Mouse (Mus musculus): ENCODE data around the gene Bbs9. TPM values are rescaled to one million over a fixed set of nuclear protein-coding genes. Genes with fewer than 3 reads are reported as not detected.
"Not testable (repeated sequence)": the region's sequence is repeated elsewhere in the genome, so short reads cannot be mapped to it uniquely, and the experiment has no call there.

The Bbs9 gene
- polyA plus RNA-seq, 1 experiment from 2014 or later: 15.0 TPM

DNA sequence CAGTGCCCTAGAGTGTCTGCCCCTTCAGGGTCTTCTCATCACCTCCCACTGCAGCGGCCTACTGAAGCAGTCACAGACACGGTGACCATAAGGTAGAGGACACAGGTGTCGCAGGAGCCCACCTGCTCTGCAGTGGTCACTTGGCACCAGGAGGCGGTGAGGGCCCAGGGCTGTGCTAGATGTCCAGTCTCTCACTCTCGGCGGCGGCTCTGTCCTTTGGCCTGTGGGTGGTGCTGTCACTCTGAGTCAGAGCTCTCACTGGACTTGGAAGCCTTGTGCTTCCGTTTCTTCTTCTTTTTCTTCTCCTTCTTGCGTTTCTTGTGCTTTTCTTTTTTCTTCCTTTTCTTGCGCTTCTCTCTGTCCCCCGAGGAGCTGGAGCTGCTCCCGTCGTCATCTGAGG lies 27.1 kb upstream of the Bbs9 start:
- Histone ChIP-seq H3K4me3 (replicated peaks) (no peak overlapping the region), H3K4me2 (replicated peaks) (no peak overlapping the region), H3K36me3 (peaks cover 68% of the 10 kb centered on the region), H3K27ac (replicated peaks) (no peak overlapping the region), H3K9me3 (replicated peaks) (no peaks in the 10 kb centered on the region), H3K4me1 (no peaks in the 10 kb centered on the region), H3K9ac (no peak overlapping the region), H3K27me3 (no peaks in the 10 kb centered on the region)
- 84% methylated on average over 13 of the region's 13 CpGs for WGBS
- no peak for ATAC-seq (ENCODE audit: insufficient number of reproducible peaks, low FRiP score, low TSS enrichment, low read depth)

DNA sequence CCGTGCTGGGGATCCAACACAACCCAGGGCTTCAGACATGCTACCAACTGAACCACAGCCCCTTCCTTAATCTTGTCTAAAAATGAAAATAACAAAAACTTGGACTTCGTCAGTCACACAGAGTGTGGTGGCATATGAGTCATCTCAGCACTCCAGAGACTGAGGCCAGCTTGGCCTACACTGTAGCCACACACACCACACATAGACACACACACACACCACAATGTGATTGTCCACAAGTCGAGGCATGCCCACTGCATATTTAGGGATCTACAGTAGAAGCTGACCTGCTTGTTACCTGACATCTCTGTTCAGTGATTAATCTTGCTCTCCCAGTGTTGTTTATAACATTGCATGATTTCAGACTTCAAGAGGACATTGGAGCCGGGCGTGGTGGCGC lies 26.3 kb upstream of the Bbs9 start:
- Histone ChIP-seq H3K9me3 (replicated peaks) (no peaks in the 10 kb centered on the region), H3K4me3 (replicated peaks) (no peak overlapping the region), H3K36me3 (peaks cover 76% of the 10 kb centered on the region), H3K27me3 (no peaks in the 10 kb centered on the region), H3K27ac (replicated peaks) (no peak overlapping the region), H3K4me1 (no peaks in the 10 kb centered on the region), H3K9ac (no peak overlapping the region), H3K4me2 (replicated peaks) (no peak overlapping the region)
- no peak for ATAC-seq (ENCODE audit: insufficient number of reproducible peaks, low FRiP score, low TSS enrichment, low read depth)
- 86% methylated on average over 6 of the region's 6 CpGs for WGBS

DNA sequence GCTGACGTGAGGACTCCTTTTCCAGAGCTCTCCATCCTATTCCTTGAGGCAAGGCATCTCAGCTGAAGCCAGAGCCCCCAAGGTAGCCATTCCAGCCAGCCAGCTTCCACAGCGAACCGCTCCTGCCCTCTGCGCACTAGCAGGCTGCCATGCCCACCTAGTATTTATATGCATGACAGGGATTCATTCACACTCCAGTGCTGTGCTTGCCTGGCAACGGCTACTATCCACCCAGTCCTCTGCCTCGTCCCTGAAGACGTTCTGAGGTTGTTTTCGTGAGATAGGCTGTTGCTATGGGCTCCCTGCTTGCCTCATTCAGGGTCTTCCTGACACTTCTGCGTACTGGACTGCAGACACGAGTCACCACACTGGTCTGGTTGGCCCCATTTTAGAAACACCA lies 22.8 kb upstream of the Bbs9 start:
- no peaks in the 10 kb centered on the region for H3K9me3 ChIP-seq (replicated peaks)
- no peaks in the 10 kb centered on the region for H3K4me1 ChIP-seq
- peaks cover 96% of the 10 kb centered on the region for H3K36me3 ChIP-seq
- H3K27me3 ChIP-seq: no peaks in the 10 kb centered on the region
- no peak overlapping the region for H3K4me2 ChIP-seq (replicated peaks)
- no peak overlapping the region for H3K4me3 ChIP-seq (replicated peaks)
- no peak overlapping the region for H3K9ac ChIP-seq
- ATAC-seq (ENCODE audit: insufficient number of reproducible peaks, low FRiP score, low TSS enrichment, low read depth): no peak
- H3K27ac ChIP-seq (replicated peaks): no peak overlapping the region
- 85% methylated on average over 10 of the region's 10 CpGs for WGBS

DNA sequence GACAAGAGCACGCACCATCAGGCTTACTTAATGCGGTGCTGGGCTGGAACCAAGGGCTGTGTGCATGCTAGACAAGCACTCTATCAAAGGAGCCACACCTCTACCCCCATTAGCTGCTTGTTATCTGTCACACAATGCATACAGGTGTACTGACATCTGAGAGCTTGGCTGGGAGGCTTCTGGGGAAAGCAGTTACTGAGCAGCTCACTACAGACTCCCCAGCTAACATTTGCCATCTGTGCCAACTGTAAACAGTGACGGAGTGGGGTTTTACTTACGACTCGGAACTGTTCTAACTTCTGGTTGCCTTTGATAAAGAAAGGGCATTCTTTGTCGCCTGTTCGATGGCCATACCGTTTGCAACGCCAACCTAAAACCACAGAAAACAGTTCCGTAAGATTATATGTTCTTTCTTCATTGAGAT lies 22.0 kb upstream of the Bbs9 start:
- H3K4me1 ChIP-seq: no peaks in the 10 kb centered on the region
- ATAC-seq (ENCODE audit: insufficient number of reproducible peaks, low FRiP score, low TSS enrichment, low read depth): peak; percentile 54; the same call in 1 of the 2 replicates
- H3K9ac ChIP-seq: no peak overlapping the region
- 88% methylated on average over 10 of the region's 10 CpGs for WGBS
- H3K4me2 ChIP-seq (replicated peaks): no peak overlapping the region
- no peak overlapping the region for H3K27ac ChIP-seq (replicated peaks)
- H3K4me3 ChIP-seq (replicated peaks): no peak overlapping the region
- H3K36me3 ChIP-seq: peaks cover 91% of the 10 kb centered on the region
- H3K9me3 ChIP-seq (replicated peaks): no peaks in the 10 kb centered on the region
- H3K27me3 ChIP-seq: no peaks in the 10 kb centered on the region

DNA sequence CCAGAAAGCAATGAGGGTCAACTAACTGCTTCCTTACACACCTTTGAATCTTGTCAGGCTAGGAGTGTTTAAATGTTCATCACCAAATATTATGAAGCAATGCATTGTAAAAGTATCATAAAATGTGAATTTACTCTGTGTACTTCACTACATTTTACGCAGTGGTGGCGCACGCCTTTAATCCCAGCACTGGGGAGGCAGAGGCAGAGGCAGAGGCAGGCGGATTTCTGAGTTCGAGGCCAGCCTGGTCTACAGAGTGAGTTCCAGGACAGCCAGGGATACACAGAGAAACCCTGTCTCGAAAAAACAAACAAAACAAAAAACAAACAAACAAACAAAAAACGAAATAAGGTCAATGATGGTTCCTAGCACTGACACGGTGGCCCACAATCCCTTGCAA lies 21.5 kb upstream of the Bbs9 start, which contains the start of gene Gm17545:
Gm17545 (plus strand) TSS at position 301 of the 400 bp plus-strand sequence.
- H3K9me3 ChIP-seq (replicated peaks); H3K4me2 ChIP-seq (replicated peaks); H3K27me3 ChIP-seq; H3K4me1 ChIP-seq; H3K4me3 ChIP-seq (replicated peaks); ATAC-seq (ENCODE audit: insufficient number of reproducible peaks, low FRiP score, low TSS enrichment, low read depth); H3K9ac ChIP-seq; H3K27ac ChIP-seq (replicated peaks): not testable (repeated sequence)
- 88% methylated on average over 8 of the region's 8 CpGs for WGBS
- H3K36me3 ChIP-seq: peaks cover 87% of the 10 kb centered on the region

DNA sequence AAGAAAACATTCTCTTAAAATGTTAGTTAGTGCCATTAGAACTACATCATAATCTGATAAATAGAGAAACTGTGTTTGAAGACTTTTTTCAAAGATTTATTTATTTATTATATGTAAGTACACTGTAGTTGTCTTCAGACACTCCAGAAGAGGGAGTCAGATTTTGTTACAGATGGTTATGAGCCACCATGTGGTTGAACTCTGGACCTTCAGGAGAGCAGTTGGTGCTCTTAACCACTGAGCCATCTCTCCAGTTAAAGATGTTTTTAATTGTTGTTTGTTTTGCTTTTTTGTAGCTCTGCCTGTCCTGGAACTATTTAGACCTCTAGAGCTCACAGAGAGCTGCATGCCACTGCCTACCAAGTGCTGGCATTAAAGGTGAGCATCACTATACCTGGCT lies 20.5 kb upstream of the Bbs9 start:
- H3K4me1 ChIP-seq: no peaks in the 10 kb centered on the region
- no peak overlapping the region for H3K9ac ChIP-seq
- no peak for ATAC-seq (ENCODE audit: insufficient number of reproducible peaks, low FRiP score, low TSS enrichment, low read depth)
- no peak overlapping the region for H3K4me2 ChIP-seq (replicated peaks)
- H3K27me3 ChIP-seq: no peaks in the 10 kb centered on the region
- H3K4me3 ChIP-seq (replicated peaks): no peak overlapping the region
- no peak overlapping the region for H3K27ac ChIP-seq (replicated peaks)
- peaks cover 76% of the 10 kb centered on the region for H3K36me3 ChIP-seq
- H3K9me3 ChIP-seq (replicated peaks): no peaks in the 10 kb centered on the region

DNA sequence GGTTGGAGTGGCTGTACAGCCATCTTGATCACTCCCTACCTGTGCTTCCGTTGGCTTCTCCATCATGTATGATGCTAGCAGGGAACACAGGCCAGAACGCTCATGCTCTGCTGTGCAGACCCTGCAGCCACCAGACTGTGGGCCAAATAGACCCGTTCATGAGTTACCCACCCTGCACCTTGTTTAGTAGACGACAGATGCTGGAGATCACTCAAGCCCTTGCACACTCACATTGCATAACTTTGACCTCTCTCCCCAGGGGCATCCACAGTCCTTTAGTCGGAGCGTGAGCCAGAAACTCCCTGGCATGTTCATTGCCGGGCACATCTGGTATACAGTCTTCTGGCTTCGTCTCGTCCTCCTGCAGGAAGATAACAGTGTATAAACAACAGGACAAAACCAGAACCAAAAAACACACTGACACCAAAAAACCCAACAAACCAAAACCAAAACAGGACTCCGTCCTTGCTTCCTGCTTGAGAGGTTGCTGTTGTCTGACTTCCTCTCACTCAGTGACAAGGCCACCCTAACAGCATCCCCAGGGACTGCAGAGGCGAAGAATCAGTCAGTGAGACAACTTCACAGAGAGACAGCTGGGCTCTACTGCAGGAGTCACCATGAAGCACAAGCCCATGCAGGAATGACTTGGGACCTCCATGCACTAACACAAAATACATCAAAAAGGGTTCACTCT lies 18.2 kb upstream of the Bbs9 start:
- Histone ChIP-seq H3K4me1 (no peaks in the 10 kb centered on the region), H3K4me2 (replicated peaks) (no peak overlapping the region), H3K36me3 (peaks cover 71% of the 10 kb centered on the region), H3K9me3 (replicated peaks) (no peaks in the 10 kb centered on the region), H3K4me3 (replicated peaks) (no peak overlapping the region), H3K27ac (replicated peaks) (no peak overlapping the region), H3K27me3 (no peaks in the 10 kb centered on the region), H3K9ac (no peak overlapping the region)
- 72% methylated on average over 11 of the region's 11 CpGs for WGBS
- no peak for ATAC-seq (ENCODE audit: insufficient number of reproducible peaks, low FRiP score, low TSS enrichment, low read depth)

DNA sequence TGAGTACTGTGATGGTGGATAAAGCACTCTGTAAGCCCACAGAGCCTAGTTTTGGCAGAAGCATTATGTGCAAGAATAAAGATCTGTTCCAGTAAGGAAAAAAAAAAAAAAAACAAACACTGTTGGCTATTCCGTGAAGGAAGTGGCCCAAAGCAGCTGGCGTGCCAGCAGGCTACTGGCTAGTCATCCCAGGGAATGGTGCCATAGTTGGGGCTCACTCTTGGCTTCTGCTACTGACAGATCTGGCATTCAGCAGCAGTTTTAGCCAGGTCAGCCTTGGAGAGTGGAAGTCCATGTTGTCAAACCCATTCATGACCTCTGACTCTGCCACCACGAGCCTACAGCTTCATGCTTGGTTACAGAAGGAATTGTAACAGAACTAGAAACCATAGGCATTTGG lies 13.6 kb upstream of the Bbs9 start:
- no peak for ATAC-seq (ENCODE audit: insufficient number of reproducible peaks, low FRiP score, low TSS enrichment, low read depth)
- no peaks in the 10 kb centered on the region for H3K4me1 ChIP-seq
- H3K27ac ChIP-seq (replicated peaks): no peak overlapping the region
- no peak overlapping the region for H3K9ac ChIP-seq
- H3K4me2 ChIP-seq (replicated peaks): no peak overlapping the region
- H3K36me3 ChIP-seq: peaks cover 39% of the 10 kb centered on the region
- no peaks in the 10 kb centered on the region for H3K27me3 ChIP-seq
- H3K4me3 ChIP-seq (replicated peaks): no peak overlapping the region
- no peaks in the 10 kb centered on the region for H3K9me3 ChIP-seq (replicated peaks)
- WGBS: 93% methylated on average over 3 of the region's 3 CpGs

DNA sequence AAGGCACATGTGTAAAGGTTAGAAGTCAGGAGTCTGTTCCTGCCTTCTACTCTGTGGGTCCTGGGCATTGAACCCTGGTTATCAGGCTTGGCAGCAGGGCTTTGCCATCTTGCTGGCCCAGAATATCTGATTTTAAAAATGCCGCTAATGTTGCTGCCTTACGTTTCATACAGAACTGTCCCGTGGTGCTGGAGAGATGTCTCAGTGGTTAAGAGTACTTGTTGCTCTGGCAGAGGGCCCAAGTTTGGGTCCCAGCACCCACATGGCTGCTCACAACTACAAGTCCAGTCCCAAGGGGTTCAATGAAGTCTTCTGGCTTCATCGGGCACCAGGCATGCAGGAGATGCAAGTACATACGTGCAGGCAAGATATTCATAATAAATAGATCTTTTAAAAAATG lies 9.3 kb upstream of the Bbs9 start:
- WGBS: 94% methylated on average over 5 of the region's 5 CpGs
- Histone ChIP-seq H3K36me3 (peaks cover 24% of the 10 kb centered on the region), H3K4me2 (replicated peaks) (no peak overlapping the region), H3K27me3 (no peaks in the 10 kb centered on the region), H3K4me1 (0 out of 2 replicates have a peak, but pooled peaks cover 2% of the 10 kb centered on the region), H3K4me3 (replicated peaks) (no peak overlapping the region), H3K27ac (replicated peaks) (no peak overlapping the region), H3K9me3 (replicated peaks) (no peaks in the 10 kb centered on the region), H3K9ac (no peak overlapping the region)
- no peak for ATAC-seq (ENCODE audit: insufficient number of reproducible peaks, low FRiP score, low TSS enrichment, low read depth)

DNA sequence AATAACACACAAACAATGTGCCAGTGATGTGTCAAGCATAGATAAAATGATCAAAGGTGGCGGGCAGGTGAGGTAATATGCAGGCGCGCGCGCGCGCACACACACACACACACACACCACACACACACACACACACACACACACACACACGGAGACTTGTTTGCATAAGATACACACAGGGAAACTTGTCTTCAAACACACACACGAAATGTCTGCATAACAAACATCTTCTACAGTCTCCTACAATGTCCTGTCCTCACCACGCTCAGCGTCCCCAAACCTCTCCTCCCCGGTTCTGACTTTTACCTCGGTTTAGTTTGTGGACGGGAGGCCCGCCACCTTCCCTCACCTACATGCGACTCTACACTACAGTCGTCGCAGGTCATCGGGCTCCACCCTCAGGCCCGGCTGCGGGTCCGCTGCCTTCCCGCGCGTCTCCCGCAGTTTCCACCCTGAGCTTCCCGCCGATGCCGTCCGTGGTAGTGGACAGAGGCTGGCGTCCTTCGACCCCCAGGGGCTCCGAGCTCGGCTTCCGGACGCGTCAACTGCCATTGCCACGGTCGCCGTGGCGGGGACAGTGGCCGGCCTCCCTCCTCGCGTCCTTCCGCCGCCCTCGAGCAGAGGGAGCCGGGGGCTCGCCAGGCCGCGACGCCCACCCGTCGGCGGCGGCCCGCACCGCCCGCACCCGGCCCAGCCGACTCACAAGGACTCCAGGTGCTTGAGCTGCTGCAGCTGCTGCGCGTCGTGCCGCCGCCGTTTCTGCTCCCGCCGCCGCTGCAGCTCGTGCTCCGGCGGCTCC lies 7.9 kb upstream of the Bbs9 start:
- Histone ChIP-seq H3K9ac (peak overlapping the region; percentile 89), H3K4me2 (replicated peaks) (peak overlapping the region; percentile 69), H3K36me3 (peaks cover 12% of the 10 kb centered on the region; the same call in 1 of the 2 replicates), H3K4me3 (replicated peaks) (peak overlapping the region; percentile 92), H3K27me3 (no peaks in the 10 kb centered on the region), H3K27ac (replicated peaks) (peak overlapping the region; percentile 90), H3K9me3 (replicated peaks) (no peaks in the 10 kb centered on the region), H3K4me1 (0 out of 2 replicates have a peak, but pooled peaks cover 2% of the 10 kb centered on the region)
- under 1% methylated on average over 73 of the region's 73 CpGs for WGBS
- ATAC-seq (ENCODE audit: insufficient number of reproducible peaks, low FRiP score, low TSS enrichment, low read depth): peak; percentile 81

DNA sequence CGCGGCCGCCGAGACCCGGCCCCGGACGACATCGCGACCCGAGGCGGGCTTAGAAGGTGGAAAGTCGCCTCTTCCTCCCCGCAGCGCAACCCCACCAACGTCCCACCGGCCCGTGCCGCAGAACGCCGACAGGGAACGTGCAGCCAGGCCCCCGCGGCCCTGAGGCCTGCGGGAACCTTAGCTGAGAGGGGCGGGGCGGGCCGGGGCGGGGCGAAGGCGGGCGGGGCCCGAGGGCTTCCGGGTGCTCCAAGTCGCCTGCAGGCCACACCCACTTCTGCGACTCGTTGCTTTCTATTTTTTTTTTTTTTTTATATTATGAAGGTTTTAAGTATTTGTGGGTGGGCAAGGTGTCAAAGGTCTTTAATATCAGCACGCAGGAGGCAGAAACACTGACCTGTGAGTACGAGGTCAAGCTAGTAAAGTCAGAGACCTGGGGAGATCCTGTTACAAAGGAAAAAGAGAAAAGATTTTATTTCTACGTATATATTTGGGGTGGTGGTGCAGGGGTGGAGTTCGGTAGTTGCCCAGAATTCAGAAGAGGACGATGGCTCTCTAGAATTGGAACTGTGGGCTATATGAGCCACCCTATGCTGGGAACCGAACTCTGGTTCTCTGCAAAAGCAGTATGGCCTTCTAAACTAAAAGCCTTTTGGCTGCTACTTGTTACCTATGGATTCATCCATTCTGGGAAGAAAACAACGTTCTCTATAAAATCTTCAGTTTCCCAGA lies 7.2 kb upstream of the Bbs9 start:
- Histone ChIP-seq H3K27me3 (no peaks in the 10 kb centered on the region), H3K36me3 (peaks cover 11% of the 10 kb centered on the region; the same call in 1 of the 2 replicates), H3K4me3 (replicated peaks) (peak overlapping the region; percentile 92), H3K4me2 (replicated peaks) (peak overlapping the region; percentile 69), H3K4me1 (0 out of 2 replicates have a peak, but pooled peaks cover 2% of the 10 kb centered on the region), H3K27ac (replicated peaks) (peak overlapping the region; percentile 90), H3K9ac (peak overlapping the region; percentile 89), H3K9me3 (replicated peaks) (no peaks in the 10 kb centered on the region)
- ATAC-seq (ENCODE audit: insufficient number of reproducible peaks, low FRiP score, low TSS enrichment, low read depth): peak; percentile 87
- 3% methylated on average over 42 of the region's 43 CpGs for WGBS
